Mouse (Mus musculus) adrenal gland, postnatal 14 days (tissue): Measurements from ENCODE around the gene Cramp1l. TPM values are rescaled to one million over a fixed set of nuclear protein-coding genes. Genes with fewer than 3 reads are reported as not detected.

Source experiments
- DNase-seq: peaks from one replicate; pipeline ENCODE4 v3.0.0; 2021; ENCODE audit warnings: mixed read lengths
- long read RNA-seq, 2 experiments: library from polyadenylated mRNA; stranded (forward); transcript quantifications; one replicate each; pipeline ENCODE4 v2.0.0; 2021
- total RNA-seq: library from RNA; stranded (reverse); gene quantifications from 2 replicates; pipeline ENCODE4 v1.2.3, GENCODE M21; 2021

Cramp1l gene
- total RNA-seq: 23.3 and 26.7 TPM in 2 replicates
- long read RNA-seq, experiment 1, partial matches to known transcripts: 0 of 2 reads
- long read RNA-seq, experiment 1, other reads (novel, unspliced or antisense): 2 of 2 reads
- long read RNA-seq, experiment 2, partial matches to known transcripts: 1 of 3 reads
- long read RNA-seq, experiment 2, other reads (novel, unspliced or antisense): 2 of 3 reads

- peak; percentile 99 for DNase-seq
These were observed at the start of gene Cramp1l, which contains the start of gene Ift140 for GRCm38 (mm10) chr17:25015655-25016291. Cramp1l (minus strand) TSS chr17:25015788. Ift140 (plus strand) TSS chr17:25016085.

- no peak for DNase-seq
These were observed 49.6 kb upstream of the Cramp1l start for GRCm38 (mm10) chr17:25065189-25065588.

- peak; percentile 57 for DNase-seq
These were observed 48.8 kb upstream of the Cramp1l start for GRCm38 (mm10) chr17:25064351-25064750.

- DNase-seq: no peak
These were observed 48.3 kb upstream of the Cramp1l start for GRCm38 (mm10) chr17:25063872-25064271.

- no peak for DNase-seq
These were observed 47.7 kb upstream of the Cramp1l start for GRCm38 (mm10) chr17:25063261-25063660.

GRCm38 (mm10) chr17:25057041-25057440, 41.5 kb upstream of the Cramp1l start:
- DNase-seq: no peak

GRCm38 (mm10) chr17:25053274-25053673, 37.7 kb upstream of the Cramp1l start:
- no peak for DNase-seq

GRCm38 (mm10) chr17:25047143-25047542, 31.6 kb upstream of the Cramp1l start:
- DNase-seq: no peak

- DNase-seq: no peak
These were observed 29.7 kb upstream of the Cramp1l start for GRCm38 (mm10) chr17:25045281-25045680.

- DNase-seq: no peak
These were observed 29.3 kb upstream of the Cramp1l start for GRCm38 (mm10) chr17:25044879-25045278.

GRCm38 (mm10) chr17:25036183-25036582, 20.6 kb upstream of the Cramp1l start:
- DNase-seq: peak; percentile 23

GRCm38 (mm10) chr17:25016292-25017132, 924 bp upstream of the Cramp1l start:
- DNase-seq: peak; percentile 89

- DNase-seq: peak; percentile 82
These were observed 582 bp downstream of the Cramp1l start for GRCm38 (mm10) chr17:25014841-25015570.

GRCm38 (mm10) chr17:25013606-25014501, 1.7 kb downstream of the Cramp1l start:
- DNase-seq: peak; percentile 66

- no peak for DNase-seq
These were observed 8.1 kb downstream of the Cramp1l start for GRCm38 (mm10) chr17:25007480-25007879.

GRCm38 (mm10) chr17:25005102-25005501, 10.5 kb downstream of the Cramp1l start:
- no peak for DNase-seq

- peak; percentile 52 for DNase-seq
These were observed 20.9 kb downstream of the Cramp1l start for GRCm38 (mm10) chr17:24994721-24995120.

GRCm38 (mm10) chr17:24987221-24987620, 28.4 kb downstream of the Cramp1l start:
- no peak for DNase-seq

- no peak for DNase-seq
These were observed 54.5 kb downstream of the Cramp1l start for GRCm38 (mm10) chr17:24960852-24961715.
